In genomic region chr5:24550598-24551316, GRCm38 (mm10) we compare ENCODE assay signal across 9 mouse cellular contexts. TPM values are rescaled to one million over a fixed set of nuclear protein-coding genes. Genes with fewer than 3 reads are reported as not detected.
DNase-seq lines count a peak whose midpoint lies in the region; ATAC-seq and TF ChIP-seq lines count a peak whose summit lies in the region.
"Had no signal": no experiment of that assay in that cellular context is flagged by ENCODE, and none has a peak within 500 bp of the region (broad histone marks: within the 10 kb centered on the region; RNA-seq: fewer than 3 reads in every experiment).

No protein-coding gene starts in this region.

- intact Hi-C loops in gastrocnemius, adult 2 months (cut with DNase I), result no loop called here
- intact Hi-C loops in gastrocnemius, postnatal 36 days (cut with DNase I), result no loop called here

- peak; percentile 49; the same call in 1 of the 2 replicates for ATAC-seq in midbrain, embryonic 12.5 days (ENCODE audit: low FRiP score, low read depth)
- ATAC-seq in stomach, embryonic 16.5 days (ENCODE audit: insufficient read depth, low FRiP score), result peak; percentile 60

- no peaks in the 10 kb centered on the region for H3K36me3 ChIP-seq in midbrain, embryonic 12.5 days
- no peaks in the 10 kb centered on the region for H3K36me3 ChIP-seq in stomach, embryonic 16.5 days (ENCODE audit: control insufficient read depth, insufficient read depth, low read length)

- H3K4me3 ChIP-seq in gastrocnemius, adult 2 months, result peak overlapping the region; percentile 20; the same call in 1 of the 2 replicates
- H3K4me3 ChIP-seq in midbrain, embryonic 12.5 days, result no peak overlapping the region
- H3K4me3 ChIP-seq in stomach, embryonic 16.5 days (replicated peaks; ENCODE audit: low read length), result no peak overlapping the region
- no peak overlapping the region for H3K4me3 ChIP-seq in cerebellum, adult 2 months (replicated peaks; ENCODE audit: insufficient read depth, low read depth, low read length)

- WGBS in midbrain, embryonic 12.5 days, result 39% methylated on average over 26 of the region's 26 CpGs
- WGBS in stomach, embryonic 16.5 days, result 27% methylated on average over 26 of the region's 26 CpGs
- WGBS in cerebellum, adult 2 months, result 18% methylated on average over 26 of the region's 26 CpGs

- no peak for TF ChIP-seq POLR2A in cerebellum, adult 2 months (IDR thresholded peaks at IDR 0.05; ENCODE audit: borderline replicate concordance, insufficient read depth, low read length)

- peaks cover 17% of the 10 kb centered on the region for H3K4me1 ChIP-seq in midbrain, embryonic 12.5 days
- H3K4me1 ChIP-seq in stomach, embryonic 16.5 days (ENCODE audit: control insufficient read depth, insufficient read depth, low read length), result peaks cover 8% of the 10 kb centered on the region; the same call in 1 of the 2 replicates
- no peaks in the 10 kb centered on the region for H3K4me1 ChIP-seq in cerebellum, adult 2 months (ENCODE audit: control insufficient read depth, insufficient read depth, low read length)

- DNase-seq in gastrocnemius, adult 2 months, result peak; percentile 46
- no peak for DNase-seq in gastrocnemius, postnatal 36 days
- peak; percentile 58 for DNase-seq in embryo, embryonic 11 days
- peak; percentile 73 for DNase-seq in heart, postnatal 4 days
- DNase-seq in layer of hippocampus, adult 9-11 months, result peak; percentile 30
- no peak for DNase-seq in cerebellum, adult 2 months

- H3K9me3 ChIP-seq in midbrain, embryonic 12.5 days, result no peaks in the 10 kb centered on the region
- no peaks in the 10 kb centered on the region for H3K9me3 ChIP-seq in stomach, embryonic 16.5 days (replicated peaks; ENCODE audit: control insufficient read depth, low read length)

- no peak overlapping the region for H3K27ac ChIP-seq in gastrocnemius, adult 2 months
- H3K27ac ChIP-seq in midbrain, embryonic 12.5 days (replicated peaks), result no peak overlapping the region
- H3K27ac ChIP-seq in stomach, embryonic 16.5 days (ENCODE audit: low read length), result no peak overlapping the region
- H3K27ac ChIP-seq in cerebellum, adult 2 months (ENCODE audit: insufficient read depth, low read length), result no peak overlapping the region

- H3K9ac ChIP-seq in midbrain, embryonic 12.5 days (replicated peaks), result no peak overlapping the region
- no peak overlapping the region for H3K9ac ChIP-seq in stomach, embryonic 16.5 days (ENCODE audit: low read length)

- TF ChIP-seq CTCF in gastrocnemius, adult 2 months (IDR thresholded peaks at IDR 0.05), result no peak
- no peak for TF ChIP-seq CTCF in cerebellum, adult 2 months (IDR thresholded peaks at IDR 0.05; ENCODE audit: borderline replicate concordance, insufficient read depth, low read depth, low read length)

- peaks cover 9% of the 10 kb centered on the region; the same call in 1 of the 2 replicates for H3K27me3 ChIP-seq in midbrain, embryonic 12.5 days
- H3K27me3 ChIP-seq in stomach, embryonic 16.5 days (ENCODE audit: control insufficient read depth, insufficient read depth, low read length), result no peaks in the 10 kb centered on the region; the same call in 1 of the 2 replicates
- H3K27me3 ChIP-seq in cerebellum, adult 2 months (ENCODE audit: control insufficient read depth, insufficient read depth, low read length), result no peaks in the 10 kb centered on the region

- H3K4me2 ChIP-seq in midbrain, embryonic 12.5 days (replicated peaks), result peak overlapping the region; percentile 28; the same call in 1 of the 2 replicates
- H3K4me2 ChIP-seq in stomach, embryonic 16.5 days (ENCODE audit: low read depth, low read length), result peak overlapping the region; percentile 34

RNA-seq across cellular contexts. Expression of gene 4931409K22Rik, which starts 5.9 kb away (rescaled TPM):
- not detected for total RNA-seq in gastrocnemius, adult 2 months (2021)
- not detected for total RNA-seq in gastrocnemius, postnatal 36 days (2021)
- not detected for total RNA-seq in heart, postnatal 4 days (2021)
- 0.06 and 0.09 TPM in 2 replicates for polyA plus RNA-seq in midbrain, embryonic 12.5 days (2016; fragmentation: Nextera tagmentation; extraction: Ambion mirVana)
- polyA plus RNA-seq in stomach, embryonic 16.5 days (2015; fragmentation: Nextera tagmentation; extraction: Ambion mirVana), result 0.13 TPM in 1 of 2 replicates, not detected in the other
- not detected in 2 replicates for polyA plus RNA-seq in cerebellum, adult 2 months (2012; rRNA removed)
- total RNA-seq: neutrophil, adult 5-6 weeks had no signal

RNA-seq across cellular contexts. Expression of gene Asb10, which starts 10.0 kb away (rescaled TPM):
- total RNA-seq in gastrocnemius, adult 2 months (2021), result 100 to 1,000 TPM; 101 to 107 TPM
- 10 to 100 TPM; 72.9 to 76.9 TPM for total RNA-seq in gastrocnemius, postnatal 36 days (2021)
- 10 to 100 TPM; 19.8 to 23.1 TPM for total RNA-seq in heart, postnatal 4 days (2021)
- 0.16 and 0.19 TPM in 2 replicates for polyA plus RNA-seq in midbrain, embryonic 12.5 days (2016; fragmentation: Nextera tagmentation; extraction: Ambion mirVana)
- polyA plus RNA-seq in stomach, embryonic 16.5 days (2015; fragmentation: Nextera tagmentation; extraction: Ambion mirVana), result 0.24 and 0.58 TPM in 2 replicates
- polyA plus RNA-seq in cerebellum, adult 2 months (2012; rRNA removed), result 0.18 and 0.21 TPM in 2 replicates
- total RNA-seq: neutrophil, adult 5-6 weeks had no signal

RNA-seq across cellular contexts. Expression of gene Gbx1, which starts 23.8 kb away (rescaled TPM):
- not detected for total RNA-seq in gastrocnemius, adult 2 months (2021)
- not detected for total RNA-seq in gastrocnemius, postnatal 36 days (2021)
- total RNA-seq in heart, postnatal 4 days (2021), result not detected
- polyA plus RNA-seq in midbrain, embryonic 12.5 days (2016; fragmentation: Nextera tagmentation; extraction: Ambion mirVana), result 0.10 and 0.18 TPM in 2 replicates
- polyA plus RNA-seq in stomach, embryonic 16.5 days (2015; fragmentation: Nextera tagmentation; extraction: Ambion mirVana), result not detected in 2 replicates
- 0.38 and 0.44 TPM in 2 replicates for polyA plus RNA-seq in cerebellum, adult 2 months (2012; rRNA removed)
- total RNA-seq: neutrophil, adult 5-6 weeks had no signal

RNA-seq across cellular contexts. Expression of gene Abcf2, which starts 26.5 kb away (rescaled TPM):
- 100 to 1,000 TPM; 105 to 117 TPM for total RNA-seq in gastrocnemius, adult 2 months (2021)
- 100 to 1,000 TPM in 1 of 2 experiments, 10 to 100 TPM in 1; 94.7 to 104 TPM for total RNA-seq in gastrocnemius, postnatal 36 days (2021)
- total RNA-seq in heart, postnatal 4 days (2021), result 10 to 100 TPM; 47.4 to 49.3 TPM
- 126 TPM in 2 replicates for polyA plus RNA-seq in midbrain, embryonic 12.5 days (2016; fragmentation: Nextera tagmentation; extraction: Ambion mirVana)
- 81.7 and 81.9 TPM in 2 replicates for polyA plus RNA-seq in stomach, embryonic 16.5 days (2015; fragmentation: Nextera tagmentation; extraction: Ambion mirVana)
- polyA plus RNA-seq in cerebellum, adult 2 months (2012; rRNA removed), result 101 TPM in 2 replicates

RNA-seq across cellular contexts. Expression of gene Chpf2, which starts 35.8 kb away (rescaled TPM):
- 10 to 100 TPM in 1 of 2 experiments, 1 to 10 TPM in 1; 6.4 to 10.1 TPM for total RNA-seq in gastrocnemius, adult 2 months (2021)
- total RNA-seq in gastrocnemius, postnatal 36 days (2021), result 10 to 100 TPM in 1 of 2 experiments, 1 to 10 TPM in 1; 7.2 to 10.8 TPM
- total RNA-seq in heart, postnatal 4 days (2021), result 10 to 100 TPM; 19.9 to 21.6 TPM
- polyA plus RNA-seq in midbrain, embryonic 12.5 days (2016; fragmentation: Nextera tagmentation; extraction: Ambion mirVana), result 18.3 and 22.1 TPM in 2 replicates
- polyA plus RNA-seq in stomach, embryonic 16.5 days (2015; fragmentation: Nextera tagmentation; extraction: Ambion mirVana), result 21.8 and 23.9 TPM in 2 replicates
- polyA plus RNA-seq in cerebellum, adult 2 months (2012; rRNA removed), result 46.3 and 48.9 TPM in 2 replicates

Comparison
In these comparisons a context has a peak if more than half of its experiments do, and no peak if none do; other contexts are left out.
1. DNase-seq: peak in gastrocnemius, adult 2 months (single experiment), embryo, embryonic 11 days (single experiment), heart, postnatal 4 days (single experiment) and layer of hippocampus, adult 9-11 months (single experiment); none in gastrocnemius, postnatal 36 days (0 of 2) and cerebellum, adult 2 months (0 of 2).